Mouse (Mus musculus): ENCODE measurements around the gene Evx2. TPM values are rescaled to one million over a fixed set of nuclear protein-coding genes. Genes with fewer than 3 reads are reported as not detected.

Gene Evx2
- polyA plus RNA-seq, 1 experiment: 0.02 TPM

GRCm38 (mm10) chr2:74689574-74690337 is 30.4 kb upstream of the Evx2 start:
- H3K36me3 ChIP-seq (ENCODE audit: control insufficient read depth, insufficient read depth, low read length): no peaks in the 10 kb centered on the region
- no peak overlapping the region; the same call in none of the 2 replicates for H3K27ac ChIP-seq (ENCODE audit: control insufficient read depth, insufficient read depth, low read depth, low read length)
- peaks cover 17% of the 10 kb centered on the region for H3K27me3 ChIP-seq (ENCODE audit: control insufficient read depth, insufficient read depth, low read length)
- TF ChIP-seq POLR2A (IDR thresholded peaks at IDR 0.05; ENCODE audit: control insufficient read depth, low read depth, low read length) (no peak), CTCF (IDR thresholded peaks at IDR 0.05; ENCODE audit: control insufficient read depth, insufficient read depth, insufficient replicate concordance, low read depth, low read length) (no peak)
- H3K4me1 ChIP-seq (ENCODE audit: control insufficient read depth, insufficient read depth, low read length): peaks cover 4% of the 10 kb centered on the region; the same call in 1 of the 2 replicates
- no peak overlapping the region for H3K4me3 ChIP-seq (ENCODE audit: control insufficient read depth, low read depth, low read length)

GRCm38 (mm10) chr2:74688795-74689573 is 29.6 kb upstream of the Evx2 start:
- Histone ChIP-seq H3K27me3 (ENCODE audit: control insufficient read depth, insufficient read depth, low read length) (peaks cover 17% of the 10 kb centered on the region), H3K27ac (ENCODE audit: control insufficient read depth, insufficient read depth, low read depth, low read length) (no peak overlapping the region; the same call in 1 of the 2 replicates), H3K4me3 (ENCODE audit: control insufficient read depth, low read depth, low read length) (no peak overlapping the region), H3K36me3 (ENCODE audit: control insufficient read depth, insufficient read depth, low read length) (no peaks in the 10 kb centered on the region), H3K4me1 (ENCODE audit: control insufficient read depth, insufficient read depth, low read length) (peaks cover 4% of the 10 kb centered on the region; the same call in 1 of the 2 replicates)
- TF ChIP-seq CTCF (IDR thresholded peaks at IDR 0.05; ENCODE audit: control insufficient read depth, insufficient read depth, insufficient replicate concordance, low read depth, low read length): no peak
- TF ChIP-seq POLR2A (IDR thresholded peaks at IDR 0.05; ENCODE audit: control insufficient read depth, low read depth, low read length): no peak

- no peak overlapping the region for H3K27ac ChIP-seq (ENCODE audit: control insufficient read depth, insufficient read depth, low read depth, low read length)
- no peak overlapping the region for H3K4me3 ChIP-seq (ENCODE audit: control insufficient read depth, low read depth, low read length)
- TF ChIP-seq CTCF (IDR thresholded peaks at IDR 0.05; ENCODE audit: control insufficient read depth, insufficient read depth, insufficient replicate concordance, low read depth, low read length): no peak
- no peak for TF ChIP-seq POLR2A (IDR thresholded peaks at IDR 0.05; ENCODE audit: control insufficient read depth, low read depth, low read length)
- H3K4me1 ChIP-seq (ENCODE audit: control insufficient read depth, insufficient read depth, low read length): peaks cover 4% of the 10 kb centered on the region; the same call in 1 of the 2 replicates
- peaks cover 16% of the 10 kb centered on the region for H3K27me3 ChIP-seq (ENCODE audit: control insufficient read depth, insufficient read depth, low read length)
- no peaks in the 10 kb centered on the region for H3K36me3 ChIP-seq (ENCODE audit: control insufficient read depth, insufficient read depth, low read length)
These were observed 28.6 kb upstream of the Evx2 start for GRCm38 (mm10) chr2:74687698-74688555.

GRCm38 (mm10) chr2:74686988-74687697 is 27.8 kb upstream of the Evx2 start:
- Histone ChIP-seq H3K27ac (ENCODE audit: control insufficient read depth, insufficient read depth, low read depth, low read length) (no peak overlapping the region), H3K4me1 (ENCODE audit: control insufficient read depth, insufficient read depth, low read length) (peaks cover 10% of the 10 kb centered on the region), H3K4me3 (ENCODE audit: control insufficient read depth, low read depth, low read length) (no peak overlapping the region), H3K27me3 (ENCODE audit: control insufficient read depth, insufficient read depth, low read length) (peaks cover 14% of the 10 kb centered on the region), H3K36me3 (ENCODE audit: control insufficient read depth, insufficient read depth, low read length) (no peaks in the 10 kb centered on the region)
- TF ChIP-seq POLR2A (IDR thresholded peaks at IDR 0.05; ENCODE audit: control insufficient read depth, low read depth, low read length) (no peak), CTCF (IDR thresholded peaks at IDR 0.05; ENCODE audit: control insufficient read depth, insufficient read depth, insufficient replicate concordance, low read depth, low read length) (no peak)

- Histone ChIP-seq H3K4me1 (ENCODE audit: control insufficient read depth, insufficient read depth, low read length) (peaks cover 12% of the 10 kb centered on the region), H3K27me3 (ENCODE audit: control insufficient read depth, insufficient read depth, low read length) (peaks cover 16% of the 10 kb centered on the region)
- TF ChIP-seq POLR2A (IDR thresholded peaks at IDR 0.05; ENCODE audit: control insufficient read depth, low read depth, low read length) (no peak), CTCF (IDR thresholded peaks at IDR 0.05; ENCODE audit: control insufficient read depth, insufficient read depth, insufficient replicate concordance, low read depth, low read length) (peak; percentile 17; the same call in 1 of the 2 replicates)
These were observed 27.1 kb upstream of the Evx2 start for GRCm38 (mm10) chr2:74686301-74686987.

GRCm38 (mm10) chr2:74685059-74685603 is 25.8 kb upstream of the Evx2 start:
- no peak overlapping the region for H3K4me3 ChIP-seq (ENCODE audit: control insufficient read depth, low read depth, low read length)
- peaks cover 17% of the 10 kb centered on the region for H3K27me3 ChIP-seq (ENCODE audit: control insufficient read depth, insufficient read depth, low read length)
- no peaks in the 10 kb centered on the region for H3K36me3 ChIP-seq (ENCODE audit: control insufficient read depth, insufficient read depth, low read length)
- no peak overlapping the region for H3K27ac ChIP-seq (ENCODE audit: control insufficient read depth, insufficient read depth, low read depth, low read length)
- TF ChIP-seq POLR2A (IDR thresholded peaks at IDR 0.05; ENCODE audit: control insufficient read depth, low read depth, low read length): no peak
- no peak for TF ChIP-seq CTCF (IDR thresholded peaks at IDR 0.05; ENCODE audit: control insufficient read depth, insufficient read depth, insufficient replicate concordance, low read depth, low read length)
- peaks cover 11% of the 10 kb centered on the region for H3K4me1 ChIP-seq (ENCODE audit: control insufficient read depth, insufficient read depth, low read length)

More at GRCm38 (mm10) chr2:74686301-74686987, 27.1 kb upstream of the Evx2 start:
- Histone ChIP-seq H3K27ac (ENCODE audit: control insufficient read depth, insufficient read depth, low read depth, low read length) (no peak overlapping the region), H3K36me3 (ENCODE audit: control insufficient read depth, insufficient read depth, low read length) (no peaks in the 10 kb centered on the region), H3K4me3 (ENCODE audit: control insufficient read depth, low read depth, low read length) (no peak overlapping the region)

All from testis, adult 2 months (tissue).